Mouse (Mus musculus) liver, postnatal 0 days (tissue): Measurements from ENCODE around the gene Zfr. TPM values are rescaled to one million over a fixed set of nuclear protein-coding genes. Genes with fewer than 3 reads are reported as not detected.
A peak's percentile ranks its signal among the peaks of the same experiment; 100 is the strongest.

ENCODE experiments used
- ATAC-seq: fragments of 200-750 bp; cut with Nextera tagmentation; 2 replicates; pipeline ENCODE4 v1.8.0; 2017; ENCODE audit warnings: mild to moderate bottlenecking, moderate library complexity
- DNase-seq: peaks from one replicate; pipeline ENCODE4 v3.0.0-alpha.2; 2016
- H3K27ac ChIP-seq: fragments of 300-500 bp; sonication (generic); 2 replicates; pipeline ENCODE4 v1.5.1; 2014; ENCODE audit warnings: antibody characterized with exemption, moderate library complexity, mild to moderate bottlenecking, low read depth
- H3K27me3 ChIP-seq: fragments of 300-500 bp; sonication (generic); 2 replicates; pipeline ENCODE4 v1.6.1; 2014; ENCODE audit warnings: low read length, control low read depth, mixed read lengths; ENCODE audit not compliant: insufficient read depth
- H3K36me3 ChIP-seq: fragments of 300-500 bp; sonication (generic); replicated peaks from 2 replicates; pipeline ENCODE4 v1.6.1; 2014; ENCODE audit warnings: mild to moderate bottlenecking, control low read depth, low read length, moderate library complexity, mixed read lengths; ENCODE audit not compliant: insufficient read depth
- H3K4me1 ChIP-seq: fragments of 300-500 bp; sonication (generic); 2 replicates; pipeline ENCODE4 v1.6.1; 2014; ENCODE audit warnings: antibody characterized with exemption, mild to moderate bottlenecking, control low read depth; ENCODE audit not compliant: insufficient read depth
- H3K4me2 ChIP-seq: fragments of 300-500 bp; sonication (generic); 2 replicates; pipeline ENCODE4 v1.6.1; 2014; ENCODE audit warnings: low read depth, mild to moderate bottlenecking, low read length, moderate library complexity, mixed read lengths
- H3K4me3 ChIP-seq: fragments of 300-500 bp; sonication (generic); 2 replicates; pipeline ENCODE4 v1.5.1; 2014; ENCODE audit warnings: low read depth, low read length
- H3K9ac ChIP-seq: fragments of 300-500 bp; sonication (generic); replicated peaks from 2 replicates; pipeline ENCODE4 v1.6.1; 2014; ENCODE audit warnings: mild to moderate bottlenecking, moderate library complexity
- H3K9me3 ChIP-seq: fragments of 300-500 bp; sonication (generic); 2 replicates; pipeline ENCODE4 v1.6.1; 2016; ENCODE audit warnings: mild to moderate bottlenecking, control low read depth, low read length, mixed read lengths
- CTCF ChIP-seq: sonication (generic); IDR thresholded peaks from 2 replicates; pipeline ENCODE4 v1.5.1; 2016; ENCODE audit warnings: antibody characterized with exemption, low read depth
- EP300 ChIP-seq: IDR thresholded peaks from 2 replicates; pipeline ENCODE4 v1.6.1; 2016; ENCODE audit warnings: antibody characterized with exemption, low read depth, mild to moderate bottlenecking
- WGBS: fragments of 180-500 bp; shearing (Covaris S2); extraction: QIAGEN DNeasy Blood & Tissue Kit; methylation state at CpG from one replicate; pipeline ENCODE4 v1.1.7; 2014; ENCODE audit not compliant: insufficient replicate concordance; 5-methylcytosine and 5-hydroxymethylcytosine counted together
- polyA plus RNA-seq: library from polyadenylated mRNA; unstranded; fragments of >200 nt; fragmentation: Nextera tagmentation; extraction: Ambion mirVana; gene quantifications from 2 replicates; pipeline ENCODE4 v1.2.1, GENCODE M21; 2015

Zfr gene
- polyA plus RNA-seq, 1 experiment from 2014 or later, result 33.5 TPM

- ATAC-seq, result no peak
Measured at GRCm38 (mm10) chr15:12203512-12204318, 86.1 kb downstream of the Zfr start.

GRCm38 (mm10) chr15:12204319-12205159, 86.9 kb downstream of the Zfr start, which contains the start of gene Mtmr12:
TSS of gene Mtmr12 (plus strand) at chr15:12205028.
- peak; percentile 96 for ATAC-seq

More at GRCm38 (mm10) chr15:12203512-12204318, 86.1 kb downstream of the Zfr start:
- Histone ChIP-seq H3K27ac (peak overlapping the region; percentile 97), H3K36me3 (no peaks in the 10 kb centered on the region), H3K4me1 (peaks cover 35% of the 10 kb centered on the region), H3K4me3 (peak overlapping the region; percentile 98), H3K9ac (peak overlapping the region; percentile 70), H3K9me3 (no peaks in the 10 kb centered on the region), H3K4me2 (peak overlapping the region; percentile 69), H3K27me3 (no peaks in the 10 kb centered on the region)
- TF ChIP-seq CTCF, result no peak
- TF ChIP-seq EP300, result no peak
- WGBS, result 46% methylated on average over 10 of the region's 10 CpGs
- no peak for DNase-seq

GRCm38 (mm10) chr15:12205160-12205901, 87.7 kb downstream of the Zfr start:
- Histone ChIP-seq H3K27me3 (no peaks in the 10 kb centered on the region), H3K4me1 (peaks cover 35% of the 10 kb centered on the region), H3K36me3 (no peaks in the 10 kb centered on the region), H3K9me3 (no peaks in the 10 kb centered on the region), H3K4me3 (peak overlapping the region; percentile 98), H3K9ac (peak overlapping the region; percentile 99), H3K27ac (peak overlapping the region; percentile 97), H3K4me2 (peak overlapping the region; percentile 92)
- ATAC-seq, result peak; percentile 67
- WGBS, result 3% methylated on average over 66 of the region's 73 CpGs
- TF ChIP-seq EP300 (no peak), CTCF (no peak)
- no peak for DNase-seq

More at GRCm38 (mm10) chr15:12204319-12205159, 86.9 kb downstream of the Zfr start, which contains the start of gene Mtmr12:
- H3K9ac ChIP-seq, result peak within 1 kb of the TSS; percentile 99
- peak; percentile 100 for DNase-seq
- H3K4me2 ChIP-seq, result peak within 1 kb of the TSS; percentile 92
- under 1% methylated on average over 51 of the region's 58 CpGs for WGBS
- TF ChIP-seq CTCF, result peak; percentile 25
- peak; percentile 58; the same call in 1 of the 2 replicates for TF ChIP-seq EP300
- peak within 1 kb of the TSS; percentile 98 for H3K4me3 ChIP-seq
- no peaks in the 10 kb centered on the region for H3K9me3 ChIP-seq
- no peaks in the 10 kb centered on the region for H3K27me3 ChIP-seq
- peak within 1 kb of the TSS; percentile 97 for H3K27ac ChIP-seq
- H3K36me3 ChIP-seq, result no peaks in the 10 kb centered on the region
- H3K4me1 ChIP-seq, result peaks cover 35% of the 10 kb centered on the region

GRCm38 (mm10) chr15:12205902-12206645, 88.4 kb downstream of the Zfr start:
- peaks cover 35% of the 10 kb centered on the region for H3K4me1 ChIP-seq
- 17% methylated on average over 14 of the region's 14 CpGs for WGBS
- DNase-seq, result no peak
- H3K4me2 ChIP-seq, result peak overlapping the region; percentile 92
- peak overlapping the region; percentile 97 for H3K27ac ChIP-seq
- no peak for TF ChIP-seq CTCF
- TF ChIP-seq EP300, result no peak
- no peaks in the 10 kb centered on the region for H3K9me3 ChIP-seq
- no peaks in the 10 kb centered on the region for H3K27me3 ChIP-seq
- H3K36me3 ChIP-seq, result no peaks in the 10 kb centered on the region
- ATAC-seq, result no peak
- H3K4me3 ChIP-seq, result peak overlapping the region; percentile 98
- H3K9ac ChIP-seq, result peak overlapping the region; percentile 99

- Histone ChIP-seq H3K36me3 (no peaks in the 10 kb centered on the region), H3K27ac (peak overlapping the region; percentile 97), H3K4me1 (peaks cover 41% of the 10 kb centered on the region), H3K4me2 (peak overlapping the region; percentile 92), H3K9ac (peak overlapping the region; percentile 99; the same call in 1 of the 2 replicates), H3K9me3 (no peaks in the 10 kb centered on the region), H3K4me3 (no peak overlapping the region), H3K27me3 (no peaks in the 10 kb centered on the region)
- ATAC-seq (no peak), DNase-seq (no peak)
- no peak for TF ChIP-seq CTCF
- no peak for TF ChIP-seq EP300
- WGBS, result 57% methylated on average over 7 of the region's 7 CpGs
Measured at GRCm38 (mm10) chr15:12206646-12207222, 89.1 kb downstream of the Zfr start.
